Mouse (Mus musculus) left cerebral cortex, postnatal 36 days (tissue): Measurements from ENCODE around the gene Gm10309. TPM values are rescaled to one million over a fixed set of nuclear protein-coding genes. Genes with fewer than 3 reads are reported as not detected.
A peak's percentile ranks its signal among the peaks of the same experiment; 100 is the strongest.

Source experiments
- DNase-seq, 2 experiments: peaks; one replicate each; pipeline ENCODE4 v3.0.0; 2021 to 2022; ENCODE audit warnings: low spot score in 2 of 2, mixed read lengths in 1 of 2
- intact Hi-C: fragments of 180-260 bp; cut with DNase I; formaldehyde crosslinking; loops from one replicate; pipeline ENCODE4 v1.15.1; 2025
- total RNA-seq, 2 experiments: library from RNA; stranded (reverse); gene quantifications; 2 replicates each; pipeline ENCODE4 v1.2.3; 2021

Gene Gm10309
- total RNA-seq, 2 experiments from 2014 or later, result not detected

DNA sequence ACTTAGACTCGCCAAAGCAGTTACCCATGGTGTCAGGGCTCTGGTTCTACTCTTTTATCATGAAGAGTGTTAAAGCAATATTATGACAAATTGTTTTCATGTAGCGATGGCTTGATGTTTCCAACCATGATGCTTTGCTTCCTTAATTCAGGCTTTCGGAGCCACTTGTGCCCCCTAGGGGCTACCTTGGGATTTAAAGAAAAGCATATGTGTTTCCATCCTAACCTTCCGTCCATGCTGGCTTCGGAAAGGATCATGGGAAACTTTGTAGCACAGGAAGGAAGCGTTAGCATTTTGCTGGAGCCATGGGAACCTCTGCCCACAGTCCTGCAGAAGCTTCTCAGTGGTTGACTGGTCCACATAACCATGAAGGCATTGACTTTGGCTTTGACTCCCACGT is 13.6 kb upstream of the Gm10309 start:
- no peak for DNase-seq
- intact Hi-C loops, result no loop called here

- intact Hi-C loops, result no loop called here
- DNase-seq, result no peak
These were observed 11.6 kb upstream of the Gm10309 start for GRCm38 (mm10) chr17:86516630-86517029.

DNA sequence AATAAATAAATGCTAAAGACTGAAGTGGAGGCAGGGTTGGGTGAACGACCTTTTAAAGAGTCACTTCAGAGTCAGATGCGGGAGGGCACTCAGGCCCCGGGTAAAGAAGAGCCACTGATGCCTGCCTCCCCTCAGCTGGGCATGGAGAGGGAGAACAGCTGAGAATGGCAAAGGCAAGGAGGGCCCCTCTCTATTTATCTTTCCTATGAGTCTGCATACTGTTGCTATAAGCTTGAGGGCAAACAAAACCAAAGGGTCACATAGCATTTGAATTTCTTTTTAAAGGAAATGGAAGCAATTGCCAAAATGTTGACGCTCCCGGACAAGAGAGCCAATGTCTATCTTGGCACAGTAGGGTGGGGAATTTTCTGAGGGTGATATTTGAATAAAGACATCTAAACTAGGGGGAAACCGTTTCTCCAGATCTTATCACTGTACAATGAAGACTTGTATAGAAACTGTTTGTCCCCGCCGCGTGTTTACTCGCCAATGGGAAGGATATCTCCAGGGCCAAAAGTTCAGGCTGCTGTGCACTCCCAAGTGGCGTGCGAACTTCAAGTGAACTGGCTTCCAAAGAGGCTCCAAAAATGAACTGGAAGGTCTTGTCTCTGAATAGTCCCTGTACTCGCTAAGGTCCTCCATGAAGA is 10.1 kb upstream of the Gm10309 start:
- intact Hi-C loops, result no loop called here

GRCm38 (mm10) chr17:86509871-86510270 is 4.8 kb upstream of the Gm10309 start:
- intact Hi-C loops, result no loop called here
- DNase-seq, result no peak

More for the DNA sequence above, 10.1 kb upstream of the Gm10309 start:
- no peak for DNase-seq

DNA sequence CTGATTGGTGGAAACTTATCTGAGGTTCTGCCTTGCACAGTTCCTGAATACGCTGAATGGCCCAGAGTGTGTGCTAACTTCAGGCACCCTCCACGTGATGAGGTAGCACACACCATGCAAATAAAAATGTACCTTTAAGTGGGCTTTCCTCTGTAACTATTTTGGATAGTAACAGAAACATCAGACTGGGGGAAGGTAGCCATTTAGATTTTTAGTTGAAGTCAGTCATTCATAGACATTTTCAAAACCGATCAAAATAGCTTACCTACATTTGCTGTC is 3.1 kb upstream of the Gm10309 start:
- intact Hi-C loops, result no loop called here
- no peak for DNase-seq

GRCm38 (mm10) chr17:86507342-86508211 is 2.5 kb upstream of the Gm10309 start:
- DNase-seq, result no peak
- intact Hi-C loops, result no loop called here

GRCm38 (mm10) chr17:86506881-86507280 is 1.8 kb upstream of the Gm10309 start:
- no peak for DNase-seq
- intact Hi-C loops, result no loop called here

- intact Hi-C loops, result no loop called here
- DNase-seq, result no peak
These were observed 1.7 kb downstream of the Gm10309 start for GRCm38 (mm10) chr17:86503208-86503897.

GRCm38 (mm10) chr17:86501393-86501792 is 3.6 kb downstream of the Gm10309 start:
- intact Hi-C loops, result no loop called here
- DNase-seq, result no peak

DNA sequence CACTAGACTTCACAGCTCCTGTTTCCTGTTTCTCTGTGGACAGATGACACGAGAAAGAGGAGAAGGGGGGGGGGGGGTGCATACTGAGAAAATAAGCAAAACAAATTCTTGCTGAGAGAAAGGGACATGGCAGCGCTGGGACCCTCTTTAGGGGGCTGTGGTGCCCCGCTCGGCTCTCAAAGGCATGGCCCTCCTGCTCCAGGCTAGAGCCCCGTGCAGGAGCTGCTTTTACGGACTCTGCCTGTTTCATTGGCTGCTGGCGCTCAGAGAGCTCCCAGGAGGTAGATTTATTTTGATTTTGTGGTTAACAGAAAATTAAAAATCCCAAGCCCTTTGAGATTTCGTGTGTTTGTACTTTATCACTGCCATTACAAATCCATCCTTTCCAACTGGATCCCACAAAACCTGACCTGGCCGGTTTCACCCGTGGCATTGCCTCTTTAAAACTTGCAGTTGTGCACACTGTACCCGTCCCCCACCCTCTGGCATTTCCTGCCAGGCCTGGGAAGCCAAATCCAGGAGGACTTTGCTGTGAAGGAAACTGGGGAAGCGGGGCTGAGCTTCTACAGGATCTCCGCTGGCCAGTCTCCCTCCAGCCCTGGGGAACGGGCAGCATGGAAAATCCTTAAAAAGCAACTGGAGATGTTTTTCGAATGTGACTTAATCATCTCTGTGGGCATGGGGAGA is 5.5 kb downstream of the Gm10309 start:
- DNase-seq, result no peak
- intact Hi-C loops, result loop anchor here (5.0 kb wide), 1 partner anchor 313 kb away; no protein-coding TSS in a partner anchor

DNA sequence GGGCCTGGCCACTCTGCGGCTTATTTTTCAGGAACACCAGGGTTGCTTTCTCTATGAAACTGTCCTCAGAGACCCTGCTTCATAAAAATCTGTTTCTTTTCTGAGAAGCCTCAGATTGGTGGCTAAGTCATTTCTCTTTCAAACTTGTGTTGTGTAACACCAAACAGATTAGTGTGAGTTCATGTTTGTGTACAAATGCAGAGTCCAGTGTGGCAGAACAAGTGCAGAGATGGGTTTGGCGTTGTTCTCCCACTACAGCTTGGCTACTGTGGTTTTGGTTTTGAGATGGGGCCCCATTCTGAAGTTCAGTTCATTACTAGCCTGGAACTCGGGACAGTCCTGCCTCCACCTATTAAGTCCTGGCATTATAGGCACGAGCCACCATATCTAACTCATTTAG is 7.7 kb downstream of the Gm10309 start:
- intact Hi-C loops, result loop anchor here (5.0 kb wide), 1 partner anchor 315 kb away; no protein-coding TSS in a partner anchor
- DNase-seq, result no peak

DNA sequence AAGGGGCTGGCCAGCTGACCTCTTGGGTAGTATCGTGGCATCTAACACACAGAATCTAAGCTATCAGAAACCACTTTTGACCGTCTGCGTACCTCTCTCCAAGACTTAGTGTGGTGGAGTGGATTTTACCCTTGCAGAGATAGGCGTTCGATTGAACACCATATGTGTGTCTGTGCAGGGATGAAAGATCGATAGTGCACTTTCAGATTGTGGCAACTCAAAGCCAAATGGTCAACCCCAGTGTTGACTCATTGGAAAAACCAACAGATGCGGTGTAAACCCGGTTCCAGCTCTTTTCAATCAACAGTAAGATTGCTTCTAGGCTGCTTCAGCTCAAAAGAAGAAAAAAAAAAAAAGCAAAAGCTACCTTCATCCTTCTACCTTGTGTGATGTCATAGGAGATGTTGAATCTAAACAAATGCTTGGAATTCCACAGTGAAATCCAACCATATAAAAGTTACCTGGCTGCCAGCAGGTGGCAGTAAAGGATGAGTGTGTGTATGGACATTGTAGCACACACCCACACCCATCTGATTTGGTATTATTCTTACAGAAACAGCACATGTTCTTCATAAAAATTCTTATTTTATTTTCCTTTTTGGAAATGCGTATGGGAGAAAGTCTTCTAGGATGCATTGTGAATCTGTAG is 8.8 kb downstream of the Gm10309 start:
- intact Hi-C loops, result loop anchor here (1.0 to 5.0 kb wide), 2 partner anchors 316 to 410 kb away; no protein-coding TSS in a partner anchor
- peak; percentile 26 to 36 for DNase-seq

- DNase-seq, result no peak
- intact Hi-C loops, result loop anchor here (5.0 kb wide), 1 partner anchor 317 kb away; no protein-coding TSS in a partner anchor
These were observed 10.1 kb downstream of the Gm10309 start for GRCm38 (mm10) chr17:86494895-86495294.

DNA sequence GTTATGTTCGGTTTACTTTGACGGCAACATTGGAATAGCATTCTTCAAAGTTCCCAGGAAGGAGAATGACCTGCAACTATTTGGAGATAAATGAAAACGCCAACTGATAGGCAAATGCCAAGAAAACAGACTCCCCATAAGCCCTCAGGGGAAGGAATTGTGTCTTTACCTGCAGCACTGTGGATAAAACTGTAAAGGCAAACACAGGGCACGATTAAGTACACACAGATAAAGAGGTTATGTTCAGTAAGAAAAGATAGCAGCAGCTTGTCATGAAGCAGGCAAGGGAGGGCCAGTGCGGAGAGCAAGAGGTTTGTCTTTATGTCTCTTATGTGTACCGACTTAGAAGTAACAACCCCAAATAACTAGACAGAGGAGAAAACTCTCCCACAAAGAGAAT is 10.5 kb downstream of the Gm10309 start:
- intact Hi-C loops, result no loop called here

GRCm38 (mm10) chr17:86493891-86494420 is 11.1 kb downstream of the Gm10309 start:
- intact Hi-C loops, result no loop called here
- no peak for DNase-seq

More for the DNA sequence above, 10.5 kb downstream of the Gm10309 start:
- DNase-seq, result no peak

GRCm38 (mm10) chr17:86492376-86492775 is 12.7 kb downstream of the Gm10309 start:
- intact Hi-C loops, result no loop called here
- DNase-seq, result no peak

DNA sequence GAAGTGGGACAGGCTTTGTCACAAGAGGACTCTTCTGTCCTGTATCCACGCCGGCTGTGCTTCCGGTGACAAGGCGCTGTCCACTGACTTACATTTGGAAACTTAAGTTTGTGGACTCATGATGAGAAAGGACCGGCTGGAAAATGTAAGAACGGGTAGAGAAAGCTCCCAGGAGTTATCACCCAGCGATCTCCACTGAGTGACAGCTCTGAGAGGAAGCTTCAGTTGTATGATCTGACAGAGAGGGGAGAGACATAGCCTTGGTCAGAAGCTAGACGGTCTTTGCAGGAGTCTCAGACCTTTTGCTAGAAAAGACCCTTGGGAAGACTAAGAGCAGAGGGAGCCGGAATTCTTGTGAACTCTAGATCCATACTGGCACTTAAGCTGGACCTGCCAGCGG is 15.2 kb downstream of the Gm10309 start:
- intact Hi-C loops, result loop anchor here (5.0 kb wide), 1 partner anchor 262 kb away; the partner anchor contains the start of gene Epas1
- DNase-seq, result no peak

DNA sequence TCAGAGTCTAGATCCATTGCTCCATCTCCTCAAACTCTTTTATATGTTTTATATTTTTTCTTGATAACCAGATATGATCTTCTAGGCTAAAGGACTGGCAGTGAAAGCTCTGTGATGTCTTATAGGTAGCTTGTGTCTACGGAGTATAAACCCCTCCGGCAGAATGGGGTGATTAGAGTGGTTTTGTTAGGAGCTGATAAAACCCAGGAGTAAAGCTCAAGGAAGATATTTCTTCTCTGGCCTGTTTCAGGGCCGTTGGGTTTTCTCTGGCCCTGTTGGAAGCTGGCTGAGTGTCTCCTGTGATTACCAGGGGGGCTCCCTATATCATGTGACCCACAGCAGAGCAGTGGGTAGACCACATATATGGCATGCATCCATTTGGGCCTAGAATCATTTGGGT is 17.6 kb downstream of the Gm10309 start:
- intact Hi-C loops, result loop anchor here (5.0 kb wide), 1 partner anchor 265 kb away; the partner anchor contains the start of gene Epas1
- no peak for DNase-seq

DNA sequence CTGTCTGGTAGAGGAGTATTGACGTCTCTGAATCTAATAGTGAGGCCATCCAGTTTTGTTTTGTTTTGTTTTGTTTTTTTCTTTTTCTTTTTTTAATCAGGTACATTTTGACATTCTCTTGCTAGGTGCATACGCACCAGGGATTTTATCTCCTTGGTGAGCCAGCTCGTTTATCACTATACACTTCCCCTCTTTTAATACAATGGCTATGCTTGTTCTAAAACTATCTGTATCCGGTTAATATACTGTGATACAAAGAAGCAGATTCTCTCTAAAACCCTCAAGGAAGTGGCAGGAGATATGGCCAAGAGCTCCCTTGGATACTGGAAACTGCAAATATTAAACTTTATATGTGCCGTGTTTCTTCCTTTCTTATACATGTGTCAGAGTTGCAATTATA is 18.4 kb downstream of the Gm10309 start:
- intact Hi-C loops, result loop anchor here (5.0 kb wide), 1 partner anchor 266 kb away; the partner anchor contains the start of gene Epas1
- DNase-seq, result no peak
